Mouse (Mus musculus): Measurements from ENCODE around the gene Ncoa6. TPM values are rescaled to one million over a fixed set of nuclear protein-coding genes. Genes with fewer than 3 reads are reported as not detected.

Ncoa6 gene
- total RNA-seq, 2 experiments from 2014 or later, result 23.6 to 26.4 TPM

- DNase-seq (ENCODE audit: low spot score), result no peak
- intact Hi-C loops (cut with DNase I), result no loop called here
Measured at GRCm38 (mm10) chr2:155443446-155443845, 30.2 kb downstream of the Ncoa6 start.

GRCm38 (mm10) chr2:155442916-155443315, 30.8 kb downstream of the Ncoa6 start:
- no peak for DNase-seq (ENCODE audit: low spot score)
- intact Hi-C loops (cut with DNase I), result no loop called here

- no peak for DNase-seq (ENCODE audit: low spot score)
- intact Hi-C loops (cut with DNase I), result no loop called here
Measured at GRCm38 (mm10) chr2:155436445-155436844, 37.2 kb downstream of the Ncoa6 start.

GRCm38 (mm10) chr2:155420911-155421310, 52.8 kb downstream of the Ncoa6 start:
- intact Hi-C loops (cut with DNase I), result no loop called here
- no peak for DNase-seq (ENCODE audit: low spot score)

- DNase-seq (ENCODE audit: low spot score), result no peak
- intact Hi-C loops (cut with DNase I), result no loop called here
Measured at GRCm38 (mm10) chr2:155404635-155405034, 69.1 kb downstream of the Ncoa6 start.

GRCm38 (mm10) chr2:155401926-155402325, 71.8 kb downstream of the Ncoa6 start:
- intact Hi-C loops (cut with DNase I), result no loop called here
- no peak for DNase-seq (ENCODE audit: low spot score)

- DNase-seq (ENCODE audit: low spot score), result no peak
- intact Hi-C loops (cut with DNase I), result no loop called here
Measured at GRCm38 (mm10) chr2:155400276-155400675, 73.4 kb downstream of the Ncoa6 start.

- DNase-seq (ENCODE audit: low spot score), result no peak
- intact Hi-C loops (cut with DNase I), result no loop called here
Measured at GRCm38 (mm10) chr2:155394586-155394985, 79.1 kb downstream of the Ncoa6 start.

- DNase-seq (ENCODE audit: low spot score), result no peak
- intact Hi-C loops (cut with DNase I), result loop anchor here (5.0 kb wide), 2 partner anchors 166 to 181 kb away; no protein-coding TSS in a partner anchor
Measured at GRCm38 (mm10) chr2:155388573-155388972, 85.1 kb downstream of the Ncoa6 start.

- DNase-seq (ENCODE audit: low spot score), result no peak
- intact Hi-C loops (cut with DNase I), result loop anchor here (5.0 kb wide), 2 partner anchors 165 to 180 kb away; no protein-coding TSS in a partner anchor
Measured at GRCm38 (mm10) chr2:155387052-155387451, 86.6 kb downstream of the Ncoa6 start.

- intact Hi-C loops (cut with DNase I), result loop anchor here (5.0 kb wide), 2 partner anchors 164 to 179 kb away; no protein-coding TSS in a partner anchor
- no peak for DNase-seq (ENCODE audit: low spot score)
Measured at GRCm38 (mm10) chr2:155386534-155386899, 87.2 kb downstream of the Ncoa6 start.

- intact Hi-C loops (cut with DNase I), result loop anchor here (5.0 kb wide), 2 partner anchors 164 to 179 kb away; no protein-coding TSS in a partner anchor
- no peak for DNase-seq (ENCODE audit: low spot score)
Measured at GRCm38 (mm10) chr2:155385731-155386533, 87.8 kb downstream of the Ncoa6 start.

- peak; percentile 60 for DNase-seq (ENCODE audit: low spot score)
- intact Hi-C loops (cut with DNase I), result loop anchor here (5.0 kb wide), 2 partner anchors 163 to 178 kb away; no protein-coding TSS in a partner anchor
Measured at GRCm38 (mm10) chr2:155385090-155385489, 88.6 kb downstream of the Ncoa6 start.

GRCm38 (mm10) chr2:155382791-155383438, 90.8 kb downstream of the Ncoa6 start:
- peak; percentile 39 for DNase-seq (ENCODE audit: low spot score)
- intact Hi-C loops (cut with DNase I), result loop anchor here (5.0 kb wide), 2 partner anchors 106 to 146 kb away; partner anchors contain the start of genes Dynlrb1 and Map1lc3a

GRCm38 (mm10) chr2:155382332-155382700, 91.4 kb downstream of the Ncoa6 start:
- intact Hi-C loops (cut with DNase I), result loop anchor here (5.0 kb wide), 2 partner anchors 105 to 145 kb away; partner anchors contain the start of genes Dynlrb1 and Map1lc3a
- no peak for DNase-seq (ENCODE audit: low spot score)

GRCm38 (mm10) chr2:155381643-155382331, 91.9 kb downstream of the Ncoa6 start:
- DNase-seq (ENCODE audit: low spot score), result peak; percentile 95
- intact Hi-C loops (cut with DNase I), result loop anchor here (2.0 to 5.0 kb wide), 3 partner anchors 23 to 144 kb away; partner anchors contain the start of genes Dynlrb1 and Map1lc3a

GRCm38 (mm10) chr2:155381060-155381437, 92.6 kb downstream of the Ncoa6 start:
- no peak for DNase-seq (ENCODE audit: low spot score)
- intact Hi-C loops (cut with DNase I), result loop anchor here (2.0 to 5.0 kb wide), 3 partner anchors 22 to 144 kb away; partner anchors contain the start of genes Dynlrb1 and Map1lc3a

GRCm38 (mm10) chr2:155380261-155381059, 93.2 kb downstream of the Ncoa6 start, which contains the start of gene Trp53inp2:
Gene Trp53inp2, plus strand, starts transcription at chr2:155381059.
- no peak for DNase-seq (ENCODE audit: low spot score)
- intact Hi-C loops (cut with DNase I), result loop anchor here (2.0 to 5.0 kb wide), 3 partner anchors 22 to 143 kb away; partner anchors contain the start of genes Dynlrb1 and Map1lc3a

- intact Hi-C loops (cut with DNase I), result no loop called here
- DNase-seq (ENCODE audit: low spot score), result no peak
Measured at GRCm38 (mm10) chr2:155376191-155376590, 97.5 kb downstream of the Ncoa6 start.

Data from heart, postnatal 25 days (tissue).